Mouse (Mus musculus): Measurements from ENCODE around the gene Wdr37. TPM values are rescaled to one million over a fixed set of nuclear protein-coding genes. Genes with fewer than 3 reads are reported as not detected.
"Not testable (repeated sequence)": the region's sequence is repeated elsewhere in the genome, so short reads cannot be mapped to it uniquely, and the experiment has no call there.

Gene Wdr37
- polyA plus RNA-seq, 1 experiment, result 4.1 TPM

DNA sequence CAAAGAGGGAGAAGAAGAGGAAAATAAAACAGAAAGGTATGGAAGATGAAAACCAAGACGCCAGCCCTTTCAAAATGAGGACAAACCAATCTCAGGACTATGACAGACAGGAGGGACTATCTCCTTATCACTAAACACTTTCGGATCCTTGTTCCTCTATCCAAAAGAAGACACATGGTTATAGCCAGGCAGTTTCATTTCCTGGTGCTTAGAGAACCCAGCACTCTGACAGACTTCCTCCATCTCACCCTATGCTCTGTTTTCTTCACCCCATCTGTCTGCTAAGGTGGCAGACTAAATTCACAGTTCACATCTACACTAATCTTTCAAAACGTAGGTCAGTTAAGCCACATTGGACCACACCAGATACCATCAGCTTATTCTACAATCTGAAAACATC lies 29.4 kb downstream of the Wdr37 start:
- WGBS, result 90% methylated on average over 3 of the region's 3 CpGs
- no peak for DNase-seq (ENCODE audit: low read depth, low spot score)

DNA sequence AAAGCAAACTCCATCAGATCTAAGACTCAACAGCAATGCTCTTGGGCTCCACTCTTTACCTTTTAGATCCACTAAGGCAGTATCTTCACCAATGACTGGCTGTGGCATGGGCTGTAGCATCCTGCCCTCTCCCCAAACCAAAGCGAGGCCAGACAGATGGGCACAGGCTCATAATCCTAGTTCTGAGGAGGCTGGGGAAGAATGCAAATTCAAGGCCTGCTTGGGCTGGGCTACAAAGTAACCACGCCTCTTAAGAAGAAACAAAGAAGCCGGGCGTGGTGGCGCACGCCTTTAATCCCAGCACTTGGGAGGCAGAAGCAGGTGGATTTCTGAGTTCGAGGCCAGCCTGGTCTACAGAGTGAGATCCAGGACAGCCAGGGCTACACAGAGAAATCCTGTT lies 29.9 kb downstream of the Wdr37 start:
- WGBS, result 91% methylated on average over 7 of the region's 7 CpGs
- DNase-seq (ENCODE audit: low read depth, low spot score), result not testable (repeated sequence)

GRCm38 (mm10) chr13:8840941-8841340 lies 30.8 kb downstream of the Wdr37 start:
- WGBS, result 73% methylated on average over 2 of the region's 2 CpGs
- no peak for DNase-seq (ENCODE audit: low read depth, low spot score)

- no peak for DNase-seq (ENCODE audit: low read depth, low spot score)
- WGBS, result 83% methylated on average over 6 of the region's 6 CpGs
Observed at GRCm38 (mm10) chr13:8839937-8840336, 31.8 kb downstream of the Wdr37 start.

GRCm38 (mm10) chr13:8839111-8839510 lies 32.6 kb downstream of the Wdr37 start:
- DNase-seq (ENCODE audit: low read depth, low spot score), result no peak
- 84% methylated on average over 10 of the region's 10 CpGs for WGBS

DNA sequence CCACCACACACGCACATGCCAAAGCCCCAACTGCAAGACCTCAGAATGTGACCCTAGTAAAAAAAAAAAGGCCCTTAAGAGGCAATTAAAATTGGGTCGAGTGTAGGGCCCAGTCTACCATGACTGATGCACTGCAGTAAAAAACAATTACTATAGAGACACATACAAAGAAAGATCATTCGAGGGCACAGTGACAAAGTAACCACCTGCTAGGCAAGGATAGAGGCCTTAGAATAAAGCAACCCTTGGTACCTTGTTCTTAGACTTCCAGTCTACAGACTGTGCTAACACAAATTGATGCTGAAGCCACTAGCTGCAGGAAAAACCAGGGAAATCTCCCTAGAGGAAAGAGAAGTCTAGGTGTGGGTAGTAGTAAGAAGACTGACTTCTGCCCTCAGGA lies 33.3 kb downstream of the Wdr37 start:
- WGBS, result 56% methylated on average over 3 of the region's 3 CpGs

GRCm38 (mm10) chr13:8834573-8834972 lies 37.1 kb downstream of the Wdr37 start:
- DNase-seq (ENCODE audit: low read depth, low spot score), result no peak
- WGBS, result 90% methylated on average over 5 of the region's 5 CpGs

More for the DNA sequence above, 33.3 kb downstream of the Wdr37 start:
- no peak for DNase-seq (ENCODE audit: low read depth, low spot score)

DNA sequence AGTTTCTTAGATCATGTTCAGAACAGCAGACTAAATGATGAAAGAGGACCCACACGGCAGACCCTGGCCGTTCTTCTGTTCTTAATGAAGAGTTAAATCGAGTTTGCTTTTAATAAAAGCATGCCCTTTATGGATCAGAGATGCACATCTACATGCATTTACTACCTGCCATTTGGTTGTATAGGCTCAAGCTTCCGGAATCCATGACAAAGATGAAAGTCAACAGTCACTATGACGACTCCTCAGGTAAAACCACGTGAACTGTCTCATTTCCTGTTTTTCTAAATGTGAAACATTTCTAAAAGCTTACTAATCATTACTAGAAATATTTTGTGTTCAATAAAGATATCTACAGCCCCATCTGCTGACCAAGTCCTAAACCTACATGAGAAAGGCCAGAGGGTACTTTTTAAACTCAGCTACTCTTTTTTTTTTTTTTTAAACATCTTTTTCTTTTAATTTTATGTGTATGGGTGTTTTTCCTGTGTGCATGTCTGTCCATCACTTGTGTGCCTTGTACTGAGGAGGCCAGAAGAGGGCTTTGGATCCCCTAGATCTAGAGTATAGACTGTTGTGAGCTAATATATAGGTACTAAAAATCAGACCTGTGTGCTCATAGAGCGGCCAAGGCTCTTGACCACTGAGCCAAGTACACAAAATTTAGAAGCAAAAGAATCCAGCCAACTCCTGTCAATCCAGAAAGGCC lies 40.0 kb downstream of the Wdr37 start:
- 82% methylated on average over 7 of the region's 7 CpGs for WGBS
- DNase-seq (ENCODE audit: low read depth, low spot score), result no peak

DNA sequence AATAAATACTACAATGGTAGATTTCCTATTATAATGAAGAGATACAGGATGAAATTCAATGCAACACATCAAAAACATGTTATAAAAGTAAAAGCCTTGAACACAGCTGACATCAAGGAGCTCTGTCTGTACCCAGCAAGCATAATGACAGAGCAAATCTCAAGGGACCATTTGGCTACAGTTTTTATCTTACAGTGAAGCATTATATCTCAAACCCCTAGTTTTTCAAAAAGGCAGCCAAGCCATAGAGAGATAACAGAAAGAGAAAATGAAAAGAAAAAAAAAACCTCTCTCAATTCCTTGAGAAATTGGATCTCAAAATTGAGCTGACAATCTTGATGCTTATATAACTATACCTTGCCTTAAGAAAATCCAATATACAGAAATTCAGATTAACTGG lies 41.0 kb downstream of the Wdr37 start:
- no peak for DNase-seq (ENCODE audit: low read depth, low spot score)

DNA sequence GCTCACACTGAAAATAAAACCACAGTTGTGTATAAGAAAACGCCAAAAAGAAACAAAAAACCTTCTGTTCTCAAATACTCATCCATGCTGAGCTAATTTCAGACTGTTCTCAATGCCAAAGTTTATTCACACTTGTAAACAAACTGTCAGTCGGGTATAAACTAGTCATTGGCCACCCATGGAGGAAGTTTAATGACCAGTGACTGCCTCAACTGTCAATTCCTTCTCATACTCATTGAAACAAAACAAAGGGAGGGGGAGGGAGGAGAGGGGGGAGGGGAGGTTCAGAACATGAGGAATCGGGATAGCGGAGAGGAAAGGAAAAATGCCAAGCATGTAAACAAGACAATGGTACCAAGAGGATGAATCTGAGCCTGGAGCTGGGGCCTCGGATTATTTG lies 41.9 kb downstream of the Wdr37 start:
- WGBS, result 61% methylated on average over 5 of the region's 5 CpGs
- DNase-seq (ENCODE audit: low read depth, low spot score), result no peak

GRCm38 (mm10) chr13:8828946-8829345 lies 42.8 kb downstream of the Wdr37 start:
- DNase-seq (ENCODE audit: low read depth, low spot score), result no peak
- WGBS, result 100% methylated on average over 1 of the region's 1 CpGs

GRCm38 (mm10) chr13:8823546-8823945 lies 48.2 kb downstream of the Wdr37 start:
- 88% methylated on average over 8 of the region's 8 CpGs for WGBS
- no peak for DNase-seq (ENCODE audit: low read depth, low spot score)

DNA sequence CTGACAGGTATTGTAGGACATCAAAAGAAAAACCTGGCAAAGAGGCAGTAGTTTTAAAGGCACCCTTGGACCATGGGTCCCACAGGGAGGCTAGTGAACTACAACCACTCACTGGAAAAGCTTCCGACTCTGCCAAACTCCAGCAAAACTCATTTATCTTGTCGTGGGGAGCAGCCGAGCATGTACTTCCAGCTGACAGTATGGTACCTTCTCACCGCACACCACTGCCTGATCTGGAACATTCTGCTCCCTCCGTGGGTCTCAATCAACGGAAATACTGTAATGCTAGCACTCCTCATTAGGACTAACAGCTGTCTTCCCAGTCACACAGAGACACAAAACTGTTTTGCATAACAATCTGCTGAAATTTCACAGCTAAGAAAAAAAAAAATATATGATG lies 48.6 kb downstream of the Wdr37 start:
- DNase-seq (ENCODE audit: low read depth, low spot score), result no peak
- 89% methylated on average over 6 of the region's 6 CpGs for WGBS

DNA sequence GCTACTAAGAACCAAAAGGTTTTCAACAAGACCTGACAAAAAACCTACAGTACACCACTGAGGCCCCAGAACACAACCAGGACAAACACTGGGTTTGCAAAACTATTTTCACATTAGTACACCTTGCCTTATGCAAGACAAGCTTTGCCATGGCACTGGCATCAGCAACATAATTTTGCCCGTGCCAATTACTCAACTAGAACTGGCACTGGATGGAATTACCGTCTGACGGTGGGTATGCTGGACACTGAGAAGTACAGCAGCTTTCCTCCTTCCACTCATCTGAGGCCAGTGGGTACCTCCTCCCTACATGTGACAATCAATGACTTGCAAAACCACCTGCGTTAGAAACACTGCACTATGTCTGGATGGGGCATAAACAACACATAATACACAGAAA lies 49.5 kb downstream of the Wdr37 start:
- WGBS, result 94% methylated on average over 4 of the region's 4 CpGs
- DNase-seq (ENCODE audit: low read depth, low spot score), result no peak

DNA sequence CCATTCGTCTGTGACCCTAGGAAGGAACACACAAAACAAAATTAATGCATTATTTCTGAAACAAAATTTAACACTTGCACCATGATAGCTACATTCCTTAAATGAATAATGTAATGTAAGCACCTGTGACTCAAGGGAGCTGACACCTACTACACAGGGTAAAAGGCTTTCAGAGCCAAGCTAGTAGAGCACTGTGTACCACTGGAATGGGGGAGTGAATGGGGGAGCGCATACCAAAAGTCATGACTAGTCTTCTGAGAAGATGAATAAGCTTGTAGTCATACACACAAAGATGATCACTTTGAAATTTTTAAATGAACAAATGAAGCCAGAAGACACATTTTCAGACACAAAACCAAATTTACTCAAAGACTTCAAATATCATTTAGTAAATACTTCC lies 65.8 kb downstream of the Wdr37 start:
- DNase-seq (ENCODE audit: low read depth, low spot score), result no peak
- 94% methylated on average over 2 of the region's 2 CpGs for WGBS

- no peak for DNase-seq (ENCODE audit: low read depth, low spot score)
- WGBS, result 40% methylated on average over 6 of the region's 6 CpGs
Observed at GRCm38 (mm10) chr13:8800576-8800975, 71.1 kb downstream of the Wdr37 start.

DNA sequence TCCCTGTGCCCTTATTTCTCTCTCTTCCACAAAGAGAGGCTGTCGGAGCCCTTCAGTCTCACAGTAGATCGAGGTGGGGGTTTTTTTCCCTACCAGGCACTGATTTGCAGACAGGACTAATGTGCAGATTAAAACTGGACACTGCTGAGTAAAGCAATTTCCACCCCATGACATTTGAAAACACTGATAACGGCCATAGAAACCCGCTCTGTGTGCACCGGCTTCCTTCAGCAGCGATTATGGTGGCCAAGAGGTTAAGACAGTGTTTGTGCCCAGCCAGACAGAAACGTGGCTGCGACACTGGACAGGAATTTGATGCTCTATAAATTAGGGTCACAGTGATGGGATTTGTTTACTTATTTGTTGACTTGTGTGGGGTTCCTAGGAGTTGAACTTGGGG lies 78.5 kb downstream of the Wdr37 start:
- 74% methylated on average over 8 of the region's 8 CpGs for WGBS

DNA sequence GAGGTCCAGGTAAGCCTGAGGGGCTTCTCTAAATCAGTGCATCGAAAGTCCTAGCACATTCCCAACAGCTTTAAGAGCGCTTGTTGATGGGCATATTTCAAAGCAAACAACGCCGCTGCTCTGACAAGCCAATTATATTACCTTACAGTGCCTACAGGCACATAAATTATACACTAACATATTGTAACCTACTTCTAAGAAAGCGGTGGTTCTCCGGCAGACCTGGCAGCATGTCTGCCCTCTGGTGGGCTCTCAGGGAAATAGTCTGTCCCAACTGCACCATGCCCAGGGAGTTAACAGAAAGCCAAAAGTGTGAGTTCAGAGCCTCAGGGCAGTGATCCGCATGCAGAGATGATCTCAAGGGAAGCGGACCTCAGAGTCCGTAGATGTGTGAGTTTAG lies 86.5 kb downstream of the Wdr37 start:
- DNase-seq (ENCODE audit: low read depth, low spot score), result no peak
- WGBS, result 25% methylated on average over 9 of the region's 9 CpGs

More for the DNA sequence above, 78.5 kb downstream of the Wdr37 start:
- DNase-seq (ENCODE audit: low read depth, low spot score), result no peak

DNA sequence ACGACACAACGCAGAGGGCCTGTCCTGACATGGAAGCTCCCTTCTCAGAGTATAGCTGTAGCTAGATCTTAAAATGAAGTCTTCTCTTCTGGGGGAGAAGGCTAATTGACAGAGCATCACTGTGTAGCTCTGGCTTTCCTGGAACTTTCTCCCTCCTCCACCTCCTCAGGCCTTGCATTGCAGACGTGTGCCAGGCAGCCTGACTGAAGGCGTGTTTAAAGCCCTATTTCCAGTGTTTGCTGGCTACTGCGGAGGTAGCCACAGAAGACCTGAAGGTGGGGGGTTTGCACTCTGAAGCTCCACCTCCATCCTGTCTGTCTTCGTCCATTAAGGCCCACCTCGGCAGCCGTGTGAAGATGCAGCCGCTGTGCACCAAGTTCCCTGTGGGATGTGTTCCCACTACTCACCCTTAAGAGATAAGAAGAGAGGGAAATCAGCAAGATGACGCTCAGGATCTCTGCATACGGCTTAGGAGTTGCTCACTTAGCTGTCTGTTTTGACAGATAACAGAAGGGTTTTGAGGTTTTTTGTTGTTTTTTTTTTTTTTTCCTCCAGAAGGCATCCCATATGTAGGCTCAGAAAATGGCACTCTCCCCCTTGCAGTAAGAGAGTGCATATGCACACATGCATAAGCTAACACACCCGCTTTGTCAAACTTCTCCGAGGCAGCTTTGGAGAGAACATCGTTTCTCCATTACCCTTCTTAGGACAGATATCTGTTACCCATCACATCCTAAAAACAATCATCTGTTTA lies 87.2 kb downstream of the Wdr37 start:
- DNase-seq (ENCODE audit: low read depth, low spot score), result no peak
- 76% methylated on average over 14 of the region's 14 CpGs for WGBS

DNA sequence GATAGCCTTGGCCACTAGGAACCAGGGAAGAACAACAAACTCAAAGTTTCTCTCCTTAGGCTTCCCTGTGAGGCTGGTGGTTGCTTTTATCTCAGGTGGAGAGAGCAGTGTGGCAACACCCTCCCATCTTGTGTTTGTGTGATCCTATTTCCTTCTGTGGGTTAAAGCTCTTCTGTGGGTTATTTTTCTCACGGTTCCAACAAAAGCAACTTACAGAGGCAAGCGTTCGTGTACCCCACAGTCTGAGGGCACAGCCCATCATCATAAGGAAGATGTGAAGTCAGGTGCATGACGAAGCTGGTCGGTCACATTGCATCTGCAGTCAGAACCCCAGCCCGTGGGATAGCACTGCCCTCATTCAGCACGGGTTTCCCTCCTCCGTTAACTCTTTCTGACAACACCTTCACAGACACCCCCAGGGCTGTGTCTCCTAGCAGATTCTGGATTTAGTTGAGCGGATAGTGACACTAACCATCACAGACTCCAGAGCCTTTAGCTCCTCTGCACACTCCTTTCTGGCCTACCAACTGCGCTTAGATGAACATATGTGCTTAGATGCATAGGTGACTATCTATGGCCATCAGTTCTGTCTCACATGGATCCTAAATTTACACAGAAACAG lies 87.9 kb downstream of the Wdr37 start:
- 80% methylated on average over 10 of the region's 10 CpGs for WGBS
- no peak for DNase-seq (ENCODE audit: low read depth, low spot score)

- DNase-seq (ENCODE audit: low read depth, low spot score), result no peak
- 65% methylated on average over 4 of the region's 4 CpGs for WGBS
Observed at GRCm38 (mm10) chr13:8782636-8783035, 89.1 kb downstream of the Wdr37 start.
